Mouse (Mus musculus): ENCODE results near the gene Cpox.

- no peak for TF ChIP-seq CTCF (IDR thresholded peaks at IDR 0.05)
- TF ChIP-seq EP300 (IDR thresholded peaks at IDR 0.05; ENCODE audit: insufficient read depth, low read depth, low read length), result no peak
- TF ChIP-seq POLR2A (IDR thresholded peaks at IDR 0.05; ENCODE audit: insufficient read depth, low read depth, low read length), result no peak
Observed at GRCm38 (mm10) chr16:58628968-58629367, 41.1 kb upstream of the Cpox start.
